Mouse (Mus musculus): Measurements from ENCODE around the gene Ppp1r11. TPM values are rescaled to one million over a fixed set of nuclear protein-coding genes. Genes with fewer than 3 reads are reported as not detected.

The Ppp1r11 gene
- polyA plus RNA-seq (2014; fragmentation: Illumina TruSeq; extraction: RNeasy Lipid Tissue Mini Kit (QIAGEN cat#74804); ENCODE audit: low read depth, low replicate concordance), result 6.2 TPM

GRCm38 (mm10) chr17:36950981-36951947 lies at the start of gene Ppp1r11:
Ppp1r11 (minus strand) TSS chr17:36951741.

GRCm38 (mm10) chr17:37000863-37001262 lies 49.3 kb upstream of the Ppp1r11 start, which contains the start of gene Zfp57:
Zfp57 (plus strand) TSS chr17:37001163.

GRCm38 (mm10) chr17:36989437-36989836 lies 37.9 kb upstream of the Ppp1r11 start, which contains the start of gene H2-M5:
H2-M5 (minus strand) TSS chr17:36989537.

GRCm38 (mm10) chr17:36981221-36981813 lies 29.8 kb upstream of the Ppp1r11 start, which contains the start of gene 2410137M14Rik:
2410137M14Rik (minus strand) TSS chr17:36981237.

GRCm38 (mm10) chr17:36957999-36958743 lies 6.6 kb upstream of the Ppp1r11 start, which contains the start of the genes Znrd1 and Znrd1as:
Znrd1 (minus strand) TSS chr17:36958559.
Znrd1as (plus strand) TSS chr17:36958592.

GRCm38 (mm10) chr17:36942791-36943471 lies 8.6 kb downstream of the Ppp1r11 start, which contains the start of gene Rnf39:
Rnf39 (plus strand) TSS chr17:36942918.

Other genes starting within 250 kb of the Ppp1r11 start
- gene H2-M10.5, start 178.8 kb downstream of the Ppp1r11 start, polyA plus RNA-seq (2014; fragmentation: Illumina TruSeq; extraction: RNeasy Lipid Tissue Mini Kit (QIAGEN cat#74804); ENCODE audit: low read depth, low replicate concordance), result not detected
- gene H2-M10.6, start 139.6 kb downstream of the Ppp1r11 start, polyA plus RNA-seq (2014; fragmentation: Illumina TruSeq; extraction: RNeasy Lipid Tissue Mini Kit (QIAGEN cat#74804); ENCODE audit: low read depth, low replicate concordance), result not detected
- gene Trim26, start 114.6 kb downstream of the Ppp1r11 start, polyA plus RNA-seq (2014; fragmentation: Illumina TruSeq; extraction: RNeasy Lipid Tissue Mini Kit (QIAGEN cat#74804); ENCODE audit: low read depth, low replicate concordance), result 22.8 TPM
- not detected for gene Trim15, start 84.5 kb downstream of the Ppp1r11 start, polyA plus RNA-seq (2014; fragmentation: Illumina TruSeq; extraction: RNeasy Lipid Tissue Mini Kit (QIAGEN cat#74804); ENCODE audit: low read depth, low replicate concordance)
- gene Trim10, start 82.2 kb downstream of the Ppp1r11 start, polyA plus RNA-seq (2014; fragmentation: Illumina TruSeq; extraction: RNeasy Lipid Tissue Mini Kit (QIAGEN cat#74804); ENCODE audit: low read depth, low replicate concordance), result not detected
- gene Trim40, start 61.6 kb downstream of the Ppp1r11 start, polyA plus RNA-seq (2014; fragmentation: Illumina TruSeq; extraction: RNeasy Lipid Tissue Mini Kit (QIAGEN cat#74804); ENCODE audit: low read depth, low replicate concordance), result not detected
- gene Trim31, start 53.6 kb downstream of the Ppp1r11 start, polyA plus RNA-seq (2014; fragmentation: Illumina TruSeq; extraction: RNeasy Lipid Tissue Mini Kit (QIAGEN cat#74804); ENCODE audit: low read depth, low replicate concordance), result not detected
- gene Rnf39, start 8.8 kb downstream of the Ppp1r11 start, polyA plus RNA-seq (2014; fragmentation: Illumina TruSeq; extraction: RNeasy Lipid Tissue Mini Kit (QIAGEN cat#74804); ENCODE audit: low read depth, low replicate concordance), result 3.8 TPM
- 10.4 TPM for gene Znrd1, start 6.8 kb upstream of the Ppp1r11 start, polyA plus RNA-seq (2014; fragmentation: Illumina TruSeq; extraction: RNeasy Lipid Tissue Mini Kit (QIAGEN cat#74804); ENCODE audit: low read depth, low replicate concordance)
- 30.8 TPM for gene Znrd1as, start 6.9 kb upstream of the Ppp1r11 start, polyA plus RNA-seq (2014; fragmentation: Illumina TruSeq; extraction: RNeasy Lipid Tissue Mini Kit (QIAGEN cat#74804); ENCODE audit: low read depth, low replicate concordance)
- not detected for gene 2410137M14Rik, start 29.5 kb upstream of the Ppp1r11 start, polyA plus RNA-seq (2014; fragmentation: Illumina TruSeq; extraction: RNeasy Lipid Tissue Mini Kit (QIAGEN cat#74804); ENCODE audit: low read depth, low replicate concordance)
- gene H2-M5, start 37.8 kb upstream of the Ppp1r11 start, polyA plus RNA-seq (2014; fragmentation: Illumina TruSeq; extraction: RNeasy Lipid Tissue Mini Kit (QIAGEN cat#74804); ENCODE audit: low read depth, low replicate concordance), result not detected
- gene Zfp57, start 49.4 kb upstream of the Ppp1r11 start, polyA plus RNA-seq (2014; fragmentation: Illumina TruSeq; extraction: RNeasy Lipid Tissue Mini Kit (QIAGEN cat#74804); ENCODE audit: low read depth, low replicate concordance), result 1.9 TPM
- not detected for gene Mog, start 71.7 kb upstream of the Ppp1r11 start, polyA plus RNA-seq (2014; fragmentation: Illumina TruSeq; extraction: RNeasy Lipid Tissue Mini Kit (QIAGEN cat#74804); ENCODE audit: low read depth, low replicate concordance)
- 2.8 TPM for gene Gabbr1, start 94.2 kb upstream of the Ppp1r11 start, polyA plus RNA-seq (2014; fragmentation: Illumina TruSeq; extraction: RNeasy Lipid Tissue Mini Kit (QIAGEN cat#74804); ENCODE audit: low read depth, low replicate concordance)
- not detected for gene Olfr90, start 136.8 kb upstream of the Ppp1r11 start, polyA plus RNA-seq (2014; fragmentation: Illumina TruSeq; extraction: RNeasy Lipid Tissue Mini Kit (QIAGEN cat#74804); ENCODE audit: low read depth, low replicate concordance)
- gene Olfr91, start 146.5 kb upstream of the Ppp1r11 start, polyA plus RNA-seq (2014; fragmentation: Illumina TruSeq; extraction: RNeasy Lipid Tissue Mini Kit (QIAGEN cat#74804); ENCODE audit: low read depth, low replicate concordance), result not detected
- gene Olfr92, start 168.3 kb upstream of the Ppp1r11 start, polyA plus RNA-seq (2014; fragmentation: Illumina TruSeq; extraction: RNeasy Lipid Tissue Mini Kit (QIAGEN cat#74804); ENCODE audit: low read depth, low replicate concordance), result not detected
- not detected for gene Olfr93, start 209.8 kb upstream of the Ppp1r11 start, polyA plus RNA-seq (2014; fragmentation: Illumina TruSeq; extraction: RNeasy Lipid Tissue Mini Kit (QIAGEN cat#74804); ENCODE audit: low read depth, low replicate concordance)
- 0.61 TPM for gene Ubd, start 242.2 kb upstream of the Ppp1r11 start, polyA plus RNA-seq (2014; fragmentation: Illumina TruSeq; extraction: RNeasy Lipid Tissue Mini Kit (QIAGEN cat#74804); ENCODE audit: low read depth, low replicate concordance)
- not detected for gene Olfr94, start 249.3 kb upstream of the Ppp1r11 start, polyA plus RNA-seq (2014; fragmentation: Illumina TruSeq; extraction: RNeasy Lipid Tissue Mini Kit (QIAGEN cat#74804); ENCODE audit: low read depth, low replicate concordance)

Data from liver, adult 10 weeks (tissue).